Mouse (Mus musculus): Measurements from ENCODE around the gene Prkci. TPM values are rescaled to one million over a fixed set of nuclear protein-coding genes. Genes with fewer than 3 reads are reported as not detected.

The Prkci gene
- polyA plus RNA-seq, 1 experiment from 2014 or later = 37.3 TPM

GRCm38 (mm10) chr3:30965644-30966043, 29.9 kb upstream of the Prkci start:
- no peaks in the 10 kb centered on the region for H3K9me3 ChIP-seq (ENCODE audit: control insufficient read depth, low read length)
- H3K27ac ChIP-seq (ENCODE audit: low read depth, low read length) = no peak overlapping the region
- no peak overlapping the region for H3K4me2 ChIP-seq (replicated peaks; ENCODE audit: low read depth, low read length)
- DNase-seq (ENCODE audit: low spot score) (no peak), ATAC-seq (ENCODE audit: low FRiP score) (no peak)
- no peak overlapping the region for H3K4me3 ChIP-seq (ENCODE audit: low read depth, low read length)
- WGBS = 95% methylated on average over 13 of the region's 13 CpGs
- H3K9ac ChIP-seq (ENCODE audit: low read depth, low read length) = no peak overlapping the region
- peaks cover 4% of the 10 kb centered on the region; the same call in 1 of the 2 replicates for H3K36me3 ChIP-seq (ENCODE audit: control insufficient read depth, insufficient read depth, low read length)
- H3K4me1 ChIP-seq (replicated peaks; ENCODE audit: control insufficient read depth, insufficient read depth, low read length) = no peaks in the 10 kb centered on the region
- H3K27me3 ChIP-seq (ENCODE audit: control insufficient read depth, insufficient read depth, low read length) = no peaks in the 10 kb centered on the region

GRCm38 (mm10) chr3:30968531-30969092, 26.9 kb upstream of the Prkci start:
- DNase-seq (ENCODE audit: low spot score) (peak; percentile 69), ATAC-seq (ENCODE audit: low FRiP score) (peak; percentile 73)
- Histone ChIP-seq H3K27me3 (ENCODE audit: control insufficient read depth, insufficient read depth, low read length) (no peaks in the 10 kb centered on the region), H3K27ac (ENCODE audit: low read depth, low read length) (peak overlapping the region; percentile 75), H3K36me3 (ENCODE audit: control insufficient read depth, insufficient read depth, low read length) (no peaks in the 10 kb centered on the region), H3K4me1 (replicated peaks; ENCODE audit: control insufficient read depth, insufficient read depth, low read length) (no peaks in the 10 kb centered on the region), H3K9ac (ENCODE audit: low read depth, low read length) (peak overlapping the region; percentile 93), H3K9me3 (ENCODE audit: control insufficient read depth, low read length) (no peaks in the 10 kb centered on the region), H3K4me3 (ENCODE audit: low read depth, low read length) (peak overlapping the region; percentile 99), H3K4me2 (replicated peaks; ENCODE audit: low read depth, low read length) (peak overlapping the region; percentile 66)
- WGBS = 1% methylated on average over 33 of the region's 54 CpGs

DNA sequence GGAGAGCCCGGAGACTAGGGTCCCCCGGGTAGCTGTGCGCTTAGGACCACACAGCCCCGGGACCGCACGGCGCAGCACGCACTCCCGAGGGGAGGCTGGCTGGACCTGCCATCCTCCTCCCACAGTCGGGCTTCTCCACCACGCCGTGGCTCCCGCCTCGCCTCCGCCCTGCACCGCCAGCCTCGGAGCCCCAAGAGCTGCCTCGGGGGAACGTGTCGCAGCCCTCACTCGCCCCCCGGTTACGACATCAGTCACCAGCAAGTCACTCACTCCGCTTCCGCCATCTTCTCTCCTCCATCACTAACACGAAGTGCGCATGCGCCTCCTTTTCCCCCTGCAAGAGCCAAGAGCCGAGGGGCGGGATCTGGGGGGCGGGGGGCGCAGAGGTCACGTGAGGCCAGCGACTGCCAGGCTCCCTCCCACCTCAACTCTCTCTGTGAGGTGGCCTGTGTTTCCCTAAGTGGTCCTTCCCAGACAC, 26.4 kb upstream of the Prkci start, which contains the start of gene Phc3:
Gene Phc3 (minus strand): TSS at position 312 of the 478 bp plus-strand sequence.
- Histone ChIP-seq H3K4me1 (replicated peaks; ENCODE audit: control insufficient read depth, insufficient read depth, low read length) (no peaks in the 10 kb centered on the region), H3K27ac (ENCODE audit: low read depth, low read length) (peak within 1 kb of the TSS; percentile 75), H3K4me2 (replicated peaks; ENCODE audit: low read depth, low read length) (peak within 1 kb of the TSS; percentile 66), H3K9ac (ENCODE audit: low read depth, low read length) (peak within 1 kb of the TSS; percentile 93), H3K36me3 (ENCODE audit: control insufficient read depth, insufficient read depth, low read length) (no peaks in the 10 kb centered on the region), H3K27me3 (ENCODE audit: control insufficient read depth, insufficient read depth, low read length) (no peaks in the 10 kb centered on the region), H3K9me3 (ENCODE audit: control insufficient read depth, low read length) (no peaks in the 10 kb centered on the region), H3K4me3 (ENCODE audit: low read depth, low read length) (peak within 1 kb of the TSS; percentile 99)
- DNase-seq (ENCODE audit: low spot score) (peak; percentile 96), ATAC-seq (ENCODE audit: low FRiP score) (peak; percentile 94)
- under 1% methylated on average over 24 of the region's 34 CpGs for WGBS

DNA sequence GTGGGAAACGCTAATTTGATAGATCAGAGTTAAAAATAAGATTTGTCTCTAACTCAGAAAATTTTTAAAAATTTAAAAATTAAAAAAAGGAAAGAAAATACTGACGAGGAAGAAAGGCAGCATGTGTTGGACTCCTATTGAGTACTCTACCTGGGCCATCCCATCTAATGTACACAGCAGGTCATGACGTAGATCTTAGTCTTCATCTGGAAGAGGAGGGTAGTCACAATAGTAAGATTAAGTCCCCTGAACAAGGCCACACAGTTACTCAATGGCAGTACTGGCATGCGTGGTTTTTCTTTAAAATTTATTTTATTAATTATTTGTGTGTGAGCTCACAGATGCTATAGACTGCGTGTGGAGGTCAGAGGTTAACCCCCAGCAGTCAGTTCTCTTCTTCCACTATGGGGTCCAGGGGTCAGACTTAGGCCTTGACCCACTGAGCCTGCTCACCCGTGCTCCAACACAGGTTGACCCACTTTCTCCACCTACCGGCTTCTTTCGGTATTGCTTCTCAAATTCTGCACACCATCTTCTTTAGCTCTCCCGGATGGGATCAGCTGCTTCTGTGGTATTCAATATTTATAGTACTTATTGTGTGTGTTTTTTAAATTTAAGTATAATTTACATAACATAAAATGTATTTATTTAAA, 20.3 kb upstream of the Prkci start:
- H3K27ac ChIP-seq (ENCODE audit: low read depth, low read length) = no peak overlapping the region
- H3K4me2 ChIP-seq (replicated peaks; ENCODE audit: low read depth, low read length) = no peak overlapping the region
- H3K36me3 ChIP-seq (ENCODE audit: control insufficient read depth, insufficient read depth, low read length) = no peaks in the 10 kb centered on the region
- H3K9me3 ChIP-seq (ENCODE audit: control insufficient read depth, low read length) = no peaks in the 10 kb centered on the region
- DNase-seq (ENCODE audit: low spot score) = peak; percentile 83
- 41% methylated on average over 9 of the region's 9 CpGs for WGBS
- no peaks in the 10 kb centered on the region for H3K27me3 ChIP-seq (ENCODE audit: control insufficient read depth, insufficient read depth, low read length)
- peak; percentile 62; the same call in 1 of the 2 replicates for ATAC-seq (ENCODE audit: low FRiP score)
- H3K4me1 ChIP-seq (replicated peaks; ENCODE audit: control insufficient read depth, insufficient read depth, low read length) = no peaks in the 10 kb centered on the region
- H3K4me3 ChIP-seq (ENCODE audit: low read depth, low read length) = no peak overlapping the region
- H3K9ac ChIP-seq (ENCODE audit: low read depth, low read length) = no peak overlapping the region

- no peak overlapping the region for H3K4me2 ChIP-seq (replicated peaks; ENCODE audit: low read depth, low read length)
- H3K36me3 ChIP-seq (ENCODE audit: control insufficient read depth, insufficient read depth, low read length) = no peaks in the 10 kb centered on the region
- no peaks in the 10 kb centered on the region for H3K27me3 ChIP-seq (ENCODE audit: control insufficient read depth, insufficient read depth, low read length)
- DNase-seq (ENCODE audit: low spot score) = no peak
- H3K4me3 ChIP-seq (ENCODE audit: low read depth, low read length) = no peak overlapping the region
- H3K9me3 ChIP-seq (ENCODE audit: control insufficient read depth, low read length) = no peaks in the 10 kb centered on the region
- no peak overlapping the region for H3K27ac ChIP-seq (ENCODE audit: low read depth, low read length)
- no peak for ATAC-seq (ENCODE audit: low FRiP score)
- H3K4me1 ChIP-seq (replicated peaks; ENCODE audit: control insufficient read depth, insufficient read depth, low read length) = no peaks in the 10 kb centered on the region
- 72% methylated on average over 1 of the region's 1 CpGs for WGBS
- no peak overlapping the region for H3K9ac ChIP-seq (ENCODE audit: low read depth, low read length)
Measured at GRCm38 (mm10) chr3:30976991-30977603, 18.4 kb upstream of the Prkci start.

- ATAC-seq (ENCODE audit: low FRiP score) (no peak), DNase-seq (ENCODE audit: low spot score) (no peak)
- no peaks in the 10 kb centered on the region for H3K4me1 ChIP-seq (replicated peaks; ENCODE audit: control insufficient read depth, insufficient read depth, low read length)
- H3K4me2 ChIP-seq (replicated peaks; ENCODE audit: low read depth, low read length) = no peak overlapping the region
- H3K27ac ChIP-seq (ENCODE audit: low read depth, low read length) = no peak overlapping the region
- H3K27me3 ChIP-seq (ENCODE audit: control insufficient read depth, insufficient read depth, low read length) = no peaks in the 10 kb centered on the region
- H3K9me3 ChIP-seq (ENCODE audit: control insufficient read depth, low read length) = no peaks in the 10 kb centered on the region
- no peaks in the 10 kb centered on the region for H3K36me3 ChIP-seq (ENCODE audit: control insufficient read depth, insufficient read depth, low read length)
- no peak overlapping the region for H3K4me3 ChIP-seq (ENCODE audit: low read depth, low read length)
- WGBS = 78% methylated on average over 5 of the region's 5 CpGs
- H3K9ac ChIP-seq (ENCODE audit: low read depth, low read length) = no peak overlapping the region
Measured at GRCm38 (mm10) chr3:30981616-30982380, 13.7 kb upstream of the Prkci start.

DNA sequence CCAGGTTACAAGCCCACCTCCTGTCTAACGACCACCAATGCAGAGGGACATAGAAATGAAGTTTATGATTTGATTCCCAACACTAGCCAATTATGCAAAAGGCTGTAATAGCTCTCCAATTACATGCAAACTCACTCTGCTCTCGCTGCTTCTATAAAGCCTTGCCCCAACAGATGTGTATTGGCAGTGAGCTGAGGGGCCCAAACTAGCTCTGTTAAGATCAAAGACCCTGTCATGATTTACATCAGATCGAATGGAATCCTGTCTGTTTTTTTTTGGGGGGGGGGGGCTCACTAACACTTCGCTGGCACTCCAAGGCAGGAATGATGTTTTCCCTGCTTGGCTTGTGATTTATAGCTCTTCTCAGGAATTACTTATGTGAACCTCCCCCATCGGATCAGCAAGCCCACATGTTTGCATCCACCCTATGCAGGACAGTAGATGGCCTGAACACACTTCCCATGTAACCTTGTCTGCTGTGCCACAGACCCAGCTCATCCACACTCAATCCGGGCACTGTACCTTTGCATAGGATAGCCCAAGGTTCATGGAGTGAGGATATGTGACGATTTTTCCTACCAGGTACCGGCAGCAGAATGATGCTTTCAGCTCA, 12.5 kb upstream of the Prkci start:
- no peaks in the 10 kb centered on the region for H3K36me3 ChIP-seq (ENCODE audit: control insufficient read depth, insufficient read depth, low read length)
- H3K27ac ChIP-seq (ENCODE audit: low read depth, low read length) = no peak overlapping the region
- no peak overlapping the region for H3K9ac ChIP-seq (ENCODE audit: low read depth, low read length)
- H3K4me1 ChIP-seq (replicated peaks; ENCODE audit: control insufficient read depth, insufficient read depth, low read length) = no peaks in the 10 kb centered on the region
- no peaks in the 10 kb centered on the region for H3K27me3 ChIP-seq (ENCODE audit: control insufficient read depth, insufficient read depth, low read length)
- ATAC-seq (ENCODE audit: low FRiP score) = no peak
- no peaks in the 10 kb centered on the region for H3K9me3 ChIP-seq (ENCODE audit: control insufficient read depth, low read length)
- WGBS = 70% methylated on average over 8 of the region's 8 CpGs
- H3K4me2 ChIP-seq (replicated peaks; ENCODE audit: low read depth, low read length) = no peak overlapping the region
- DNase-seq (ENCODE audit: low spot score) = no peak
- H3K4me3 ChIP-seq (ENCODE audit: low read depth, low read length) = no peak overlapping the region
